Mouse (Mus musculus): ENCODE measurements around the gene Fuom. TPM values are rescaled to one million over a fixed set of nuclear protein-coding genes. Genes with fewer than 3 reads are reported as not detected.
A peak's percentile ranks its signal among the peaks of the same experiment; 100 is the strongest.
"Not testable (repeated sequence)": the region's sequence is repeated elsewhere in the genome, so short reads cannot be mapped to it uniquely, and the experiment has no call there.

Gene Fuom
- polyA plus RNA-seq (2016; fragmentation: Nextera tagmentation; extraction: Ambion mirVana): 7.4 and 7.6 TPM in 2 replicates

DNA sequence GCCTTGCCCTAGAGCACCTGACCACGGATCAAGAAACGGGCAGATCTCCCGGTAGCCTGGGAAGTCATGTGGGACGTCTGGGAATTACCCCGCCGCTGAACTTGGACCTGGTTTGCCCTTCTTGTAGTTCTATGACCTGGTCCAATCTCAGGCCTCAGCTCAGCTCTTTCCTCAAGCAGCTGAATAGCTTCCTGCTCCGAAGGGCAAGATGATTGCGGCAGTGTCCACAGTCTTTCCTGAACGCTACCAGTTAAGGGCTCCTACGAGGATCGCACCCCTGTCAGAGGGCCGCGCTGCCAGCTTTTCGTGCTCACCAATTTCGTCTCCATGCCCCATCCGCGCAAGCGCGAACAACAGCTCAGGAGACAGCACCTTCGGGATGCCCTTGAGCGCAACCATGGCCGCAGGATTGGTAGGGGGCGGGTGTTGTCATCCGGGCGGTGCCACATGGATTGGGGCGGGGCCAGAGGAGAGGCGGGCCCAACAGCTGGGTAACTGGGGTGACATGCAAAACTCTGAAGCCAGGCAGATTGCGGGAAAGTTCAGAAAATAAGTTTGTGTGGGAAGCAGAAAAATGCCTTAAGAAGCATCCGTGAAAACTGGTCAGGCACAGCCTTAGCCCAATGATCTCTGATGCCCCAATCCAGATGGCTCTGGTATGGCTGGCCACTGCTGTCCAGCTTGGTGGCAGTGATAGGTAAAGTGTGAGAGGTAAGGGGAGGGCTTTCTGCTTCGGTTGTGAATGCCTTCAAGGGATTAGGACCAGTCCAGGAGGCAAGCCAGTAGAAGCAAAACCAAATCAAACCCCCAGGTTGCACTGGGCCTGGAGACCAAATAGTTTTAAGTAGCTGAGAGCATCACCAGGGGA is at the start of gene Fuom:
Gene Fuom, minus strand, starts transcription at position 449 of the 868 bp plus-strand sequence.
- Histone ChIP-seq H3K9ac (peak within 1 kb of the TSS; percentile 55), H3K4me3 (peak within 1 kb of the TSS; percentile 50), H3K27ac (no peak within 1 kb of the TSS), H3K36me3 (peaks cover 17% of the 10 kb centered on the region), H3K27me3 (replicated peaks) (no peaks in the 10 kb centered on the region), H3K4me1 (peaks cover 21% of the 10 kb centered on the region), H3K9me3 (replicated peaks) (no peaks in the 10 kb centered on the region), H3K4me2 (peak within 1 kb of the TSS; percentile 67)
- WGBS (ENCODE audit: insufficient replicate concordance): 4% methylated on average over 30 of the region's 30 CpGs
- peak; percentile 89 for ATAC-seq

DNA sequence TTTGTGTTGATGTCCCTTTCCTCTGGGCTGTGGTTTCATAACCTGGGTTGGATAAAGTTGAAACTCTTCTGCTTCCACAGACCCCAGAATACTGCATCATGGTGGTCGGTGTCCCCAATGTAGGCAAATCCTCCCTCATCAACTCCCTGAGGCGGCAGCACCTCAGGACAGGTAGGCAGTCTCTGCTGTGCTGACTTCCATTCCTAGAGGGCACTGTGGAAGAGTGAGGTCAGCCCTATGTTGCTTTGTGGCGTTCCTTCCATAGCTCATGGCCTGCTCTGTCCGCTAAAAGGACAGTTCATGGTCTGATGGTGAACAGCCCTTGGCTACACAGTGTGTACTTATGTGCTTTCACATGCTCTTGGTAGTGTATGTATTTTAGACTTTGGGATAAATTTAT is 42.3 kb upstream of the Fuom start:
- 74% methylated on average over 4 of the region's 4 CpGs for WGBS (ENCODE audit: insufficient replicate concordance)
- ATAC-seq: no peak
- H3K4me2 ChIP-seq: no peak overlapping the region
- H3K4me3 ChIP-seq: no peak overlapping the region
- no peaks in the 10 kb centered on the region for H3K9me3 ChIP-seq (replicated peaks)
- H3K4me1 ChIP-seq: 0 out of 2 replicates have a peak, but pooled peaks cover 4% of the 10 kb centered on the region
- H3K27ac ChIP-seq: no peak overlapping the region
- H3K27me3 ChIP-seq (replicated peaks): no peaks in the 10 kb centered on the region
- H3K9ac ChIP-seq: no peak overlapping the region
- H3K36me3 ChIP-seq: peaks cover 22% of the 10 kb centered on the region

DNA sequence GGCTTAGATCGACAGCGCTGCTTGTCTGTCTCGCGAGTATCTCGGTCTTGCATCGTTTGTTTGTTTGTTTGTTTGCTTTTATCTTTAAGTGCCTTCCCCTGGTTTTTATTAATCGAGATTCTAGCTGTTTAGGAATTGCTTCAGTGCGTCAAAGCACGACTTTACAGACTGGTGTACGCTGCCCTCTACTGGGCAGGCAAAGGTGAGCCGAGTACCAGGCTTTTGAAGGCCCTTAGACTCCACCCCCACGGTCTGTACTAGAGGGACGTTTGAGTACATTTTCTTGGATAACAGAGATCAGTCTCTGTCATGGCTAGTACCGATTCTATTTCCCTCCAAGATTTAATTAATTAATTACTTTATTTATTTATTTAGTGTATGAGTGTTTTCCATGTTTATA is 39.1 kb upstream of the Fuom start:
- Histone ChIP-seq H3K9ac (no peak overlapping the region), H3K4me1 (peaks cover 14% of the 10 kb centered on the region), H3K4me2 (0 out of 2 replicates have a peak overlapping the region, but pooled peaks have one; percentile 10), H3K4me3 (no peak overlapping the region), H3K27ac (no peak overlapping the region), H3K36me3 (peaks cover 11% of the 10 kb centered on the region), H3K9me3 (replicated peaks) (no peaks in the 10 kb centered on the region), H3K27me3 (replicated peaks) (no peaks in the 10 kb centered on the region)
- ATAC-seq: no peak
- WGBS (ENCODE audit: insufficient replicate concordance): 5% methylated on average over 14 of the region's 14 CpGs

DNA sequence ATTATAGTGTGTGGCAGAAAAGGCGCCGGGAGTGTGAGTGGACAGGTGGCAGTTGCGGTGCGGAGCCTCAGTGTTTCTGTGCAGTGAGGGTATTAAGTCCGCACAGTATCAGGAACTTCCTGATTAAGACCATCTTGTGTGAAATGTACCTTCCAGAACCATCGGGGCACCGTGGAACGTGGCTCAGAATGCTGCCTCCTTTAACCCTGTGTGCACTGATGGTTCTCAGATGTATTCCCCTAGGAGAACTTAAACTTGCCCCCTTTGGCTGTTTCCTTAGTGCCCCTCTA is 35.7 kb upstream of the Fuom start:
- WGBS (ENCODE audit: insufficient replicate concordance): 0% methylated on average over 8 of the region's 8 CpGs
- Histone ChIP-seq H3K4me1 (peaks cover 14% of the 10 kb centered on the region), H3K27ac (peak overlapping the region; percentile 80), H3K9me3 (replicated peaks) (no peaks in the 10 kb centered on the region), H3K36me3 (no peaks in the 10 kb centered on the region), H3K4me3 (peak overlapping the region; percentile 85), H3K27me3 (replicated peaks) (no peaks in the 10 kb centered on the region), H3K4me2 (peak overlapping the region; percentile 90), H3K9ac (peak overlapping the region; percentile 83)
- ATAC-seq: no peak

DNA sequence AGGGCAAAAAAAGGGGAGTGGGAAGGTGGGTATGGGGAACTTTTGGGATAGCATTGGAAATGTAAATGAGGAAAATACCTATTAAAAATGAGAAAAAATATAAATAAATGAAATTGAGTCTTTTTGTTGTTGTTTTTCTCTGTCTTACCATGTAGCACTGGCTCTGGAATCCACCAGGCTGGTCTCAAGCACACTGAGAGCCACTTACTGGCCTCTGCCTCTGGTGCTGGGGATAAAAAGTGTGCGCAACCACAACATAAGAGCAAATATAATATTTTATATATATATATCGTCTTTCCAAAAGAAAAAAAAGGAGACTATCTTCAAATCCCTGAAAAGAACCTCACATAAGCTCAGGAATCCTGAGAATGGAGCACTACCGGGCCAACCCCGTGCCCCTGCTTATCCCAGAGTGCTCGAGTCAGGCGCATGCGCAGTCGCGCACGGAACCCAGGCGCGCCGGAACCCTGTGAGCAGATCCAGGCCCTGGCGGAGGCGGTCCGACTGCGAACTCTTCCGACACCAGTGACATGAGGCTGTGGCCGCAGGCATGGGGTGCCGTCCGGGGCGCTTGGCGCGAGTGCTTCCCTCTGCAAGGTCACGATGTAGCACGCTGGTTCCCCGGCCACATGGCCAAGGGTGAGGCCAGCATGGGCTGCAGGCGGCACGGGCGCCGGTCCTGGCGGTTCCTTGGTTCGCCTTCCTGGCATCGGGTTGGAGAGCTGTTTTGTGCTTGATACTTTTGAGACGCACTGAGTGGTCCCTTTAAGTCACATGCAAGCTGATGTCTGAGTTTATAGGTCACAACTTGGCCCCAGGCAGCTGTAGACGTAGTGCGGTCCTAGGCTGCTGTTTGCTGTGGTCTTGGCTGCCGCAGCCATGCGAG is 35.1 kb upstream of the Fuom start, which contains the start of gene Mtg1:
Gene Mtg1, plus strand, starts transcription at position 430 of the 886 bp plus-strand sequence.
- peak within 1 kb of the TSS; percentile 90 for H3K4me2 ChIP-seq
- no peaks in the 10 kb centered on the region for H3K9me3 ChIP-seq (replicated peaks)
- peaks cover 14% of the 10 kb centered on the region for H3K4me1 ChIP-seq
- ATAC-seq: peak; percentile 98
- peak within 1 kb of the TSS; percentile 80 for H3K27ac ChIP-seq
- H3K27me3 ChIP-seq (replicated peaks): no peaks in the 10 kb centered on the region
- peak within 1 kb of the TSS; percentile 85 for H3K4me3 ChIP-seq
- WGBS (ENCODE audit: insufficient replicate concordance): 2% methylated on average over 39 of the region's 39 CpGs
- H3K9ac ChIP-seq: peak within 1 kb of the TSS; percentile 83
- H3K36me3 ChIP-seq: no peaks in the 10 kb centered on the region

DNA sequence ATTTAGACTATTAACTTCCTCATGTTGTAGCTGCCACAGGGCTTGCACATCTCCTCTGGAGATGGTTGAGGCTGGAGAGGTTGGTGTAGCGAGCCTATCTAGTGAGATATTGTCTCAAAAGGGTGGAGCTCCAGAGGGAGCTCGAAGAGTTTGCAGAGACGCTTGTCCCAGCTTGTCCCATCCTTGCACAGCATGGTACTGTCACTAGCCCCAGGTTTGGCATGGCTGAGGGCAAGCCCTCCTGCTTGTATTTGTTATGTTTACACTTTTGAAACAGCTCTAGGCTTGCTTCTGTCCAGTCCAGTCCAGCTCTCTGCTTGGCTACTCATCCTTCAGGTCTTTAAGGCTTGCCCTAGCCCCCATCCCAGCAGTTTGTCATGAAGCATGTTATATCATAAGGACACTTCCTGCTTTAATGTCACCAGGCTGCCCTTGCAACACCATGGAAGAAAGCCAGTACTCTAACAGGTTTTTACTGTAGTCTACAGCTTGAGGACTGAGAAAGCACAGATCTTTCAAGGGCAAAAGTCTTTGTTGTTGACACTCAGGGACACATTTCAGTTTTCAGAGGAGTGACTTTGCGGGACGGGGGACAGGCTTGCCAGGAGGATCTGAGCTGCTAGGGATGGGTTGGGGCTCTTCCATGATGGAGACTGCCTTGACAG is 33.0 kb upstream of the Fuom start:
- H3K36me3 ChIP-seq: peaks cover 9% of the 10 kb centered on the region
- no peak overlapping the region for H3K4me2 ChIP-seq
- WGBS (ENCODE audit: insufficient replicate concordance): 65% methylated on average over 5 of the region's 5 CpGs
- H3K9me3 ChIP-seq (replicated peaks): no peaks in the 10 kb centered on the region
- no peak for ATAC-seq
- no peak overlapping the region for H3K4me3 ChIP-seq
- no peak overlapping the region for H3K9ac ChIP-seq
- no peak overlapping the region for H3K27ac ChIP-seq
- peaks cover 10% of the 10 kb centered on the region for H3K4me1 ChIP-seq
- H3K27me3 ChIP-seq (replicated peaks): no peaks in the 10 kb centered on the region

DNA sequence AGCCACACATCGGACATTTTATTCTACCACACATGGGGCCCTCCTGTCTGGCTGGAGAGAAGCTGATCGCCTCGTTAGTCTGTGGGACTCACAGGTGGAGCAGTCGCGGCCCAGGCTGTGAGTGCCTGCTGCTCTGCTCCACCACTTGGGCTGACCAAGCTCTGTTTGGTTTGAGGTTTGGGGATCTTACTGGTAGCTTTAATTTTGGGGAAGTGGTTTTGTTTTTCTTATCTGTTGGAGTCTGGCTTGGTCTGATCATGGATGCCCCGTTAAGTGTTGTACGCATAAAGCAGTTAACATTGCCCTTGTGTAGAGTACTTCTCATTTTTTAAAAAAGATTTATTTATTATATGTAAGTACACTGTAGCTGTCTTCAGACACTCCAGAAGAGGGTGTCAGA is 31.8 kb upstream of the Fuom start:
- peaks cover 20% of the 10 kb centered on the region for H3K36me3 ChIP-seq
- WGBS (ENCODE audit: insufficient replicate concordance): 32% methylated on average over 7 of the region's 7 CpGs
- not testable (repeated sequence) for H3K9ac ChIP-seq; ATAC-seq; H3K9me3 ChIP-seq (replicated peaks); H3K27me3 ChIP-seq (replicated peaks); H3K4me2 ChIP-seq; H3K27ac ChIP-seq; H3K4me3 ChIP-seq
- peaks cover 10% of the 10 kb centered on the region for H3K4me1 ChIP-seq

DNA sequence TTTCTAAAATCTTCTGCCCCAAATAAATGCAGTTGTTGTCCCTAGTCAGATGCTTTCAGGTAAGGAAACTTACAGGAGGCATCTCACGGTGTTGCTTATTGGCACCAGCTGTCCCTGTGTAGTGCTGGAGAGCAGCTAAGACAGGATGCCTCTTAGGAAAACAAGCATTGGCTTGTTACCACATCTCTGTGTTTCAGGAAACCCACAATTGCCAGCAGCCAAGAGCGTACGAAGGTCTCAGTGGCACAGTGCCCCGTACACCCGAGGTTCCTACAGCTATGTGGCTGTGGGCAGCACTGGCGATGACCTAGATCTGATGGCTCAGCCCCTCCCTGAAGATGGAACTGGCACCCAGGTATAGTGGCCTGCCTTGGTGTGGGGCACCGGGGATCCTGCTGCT is 29.9 kb upstream of the Fuom start:
- H3K9me3 ChIP-seq (replicated peaks); ATAC-seq; H3K4me2 ChIP-seq; H3K9ac ChIP-seq; H3K4me1 ChIP-seq; H3K27me3 ChIP-seq (replicated peaks); H3K4me3 ChIP-seq; H3K27ac ChIP-seq: not testable (repeated sequence)
- H3K36me3 ChIP-seq: peaks cover 20% of the 10 kb centered on the region
- 74% methylated on average over 7 of the region's 7 CpGs for WGBS (ENCODE audit: insufficient replicate concordance)

DNA sequence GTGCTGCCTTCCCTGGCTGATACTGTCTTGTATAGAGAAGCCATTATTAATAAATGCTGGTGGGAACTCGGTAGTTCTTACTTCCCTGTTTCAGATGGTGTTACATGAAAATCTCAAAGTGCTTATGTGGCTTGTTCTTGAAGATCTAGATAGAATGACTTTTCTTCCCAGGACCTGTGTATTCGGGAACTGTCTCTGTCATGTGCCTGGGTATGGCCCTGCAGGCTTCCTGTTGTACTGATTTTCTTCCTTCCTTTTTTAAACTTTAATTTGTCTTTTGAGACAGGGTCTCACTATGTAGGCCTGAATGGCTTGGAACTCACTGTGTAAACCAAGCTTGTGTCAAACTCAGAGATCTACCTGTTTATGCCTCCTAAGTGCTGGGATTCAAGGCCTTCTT is 25.7 kb upstream of the Fuom start:
- Histone ChIP-seq H3K27me3 (replicated peaks) (no peaks in the 10 kb centered on the region), H3K4me3 (no peak overlapping the region), H3K4me1 (peaks cover 25% of the 10 kb centered on the region), H3K9ac (no peak overlapping the region), H3K4me2 (no peak overlapping the region), H3K9me3 (replicated peaks) (no peaks in the 10 kb centered on the region), H3K27ac (no peak overlapping the region), H3K36me3 (peaks cover 20% of the 10 kb centered on the region)
- WGBS (ENCODE audit: insufficient replicate concordance): 43% methylated on average over 2 of the region's 2 CpGs
- ATAC-seq: no peak

DNA sequence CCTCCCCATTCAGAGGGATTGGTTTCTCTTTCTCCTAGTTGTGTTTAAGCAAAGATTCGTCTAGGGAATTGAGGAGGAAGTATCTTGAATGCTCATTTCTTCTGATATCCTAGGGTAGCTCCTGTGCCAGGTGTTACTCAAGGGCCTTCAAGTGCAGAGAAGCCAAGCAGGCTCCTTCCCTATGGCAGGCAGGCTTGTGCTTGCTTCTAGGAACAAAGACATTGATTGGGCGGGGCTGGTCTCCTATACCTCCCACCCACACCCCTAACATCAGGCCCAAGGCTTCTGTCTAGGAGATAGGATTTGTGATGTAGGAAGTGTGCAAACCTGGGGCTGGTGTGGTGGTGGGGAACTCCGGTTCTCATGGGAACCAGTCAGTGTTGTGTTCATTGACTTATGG is 24.7 kb upstream of the Fuom start:
- Histone ChIP-seq H3K27me3 (replicated peaks) (no peaks in the 10 kb centered on the region), H3K9me3 (replicated peaks) (no peaks in the 10 kb centered on the region), H3K9ac (no peak overlapping the region), H3K36me3 (peaks cover 20% of the 10 kb centered on the region), H3K27ac (no peak overlapping the region), H3K4me1 (peaks cover 31% of the 10 kb centered on the region), H3K4me3 (no peak overlapping the region), H3K4me2 (peak overlapping the region; percentile 40)
- ATAC-seq: no peak
- 64% methylated on average over 3 of the region's 3 CpGs for WGBS (ENCODE audit: insufficient replicate concordance)

DNA sequence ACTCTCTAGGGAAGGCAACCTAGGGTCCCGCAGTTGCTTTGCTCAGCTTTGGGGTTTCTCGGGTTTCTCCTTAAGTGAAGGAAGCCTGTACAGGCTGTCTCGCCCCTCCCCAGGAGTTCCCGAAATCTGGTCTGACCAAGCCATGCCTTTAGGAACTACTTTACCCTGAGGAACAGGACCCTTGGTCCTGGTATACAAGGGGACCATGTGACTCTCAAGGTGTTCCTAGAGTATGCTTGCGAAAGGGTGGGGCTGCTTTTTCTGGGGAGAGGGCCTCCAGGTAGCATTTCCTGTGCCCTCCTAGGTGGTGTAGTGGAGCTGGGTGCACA is 23.7 kb upstream of the Fuom start:
- peaks cover 31% of the 10 kb centered on the region for H3K4me1 ChIP-seq

More for the DNA sequence above, 23.7 kb upstream of the Fuom start:
- Histone ChIP-seq H3K4me3 (peak overlapping the region; percentile 70), H3K27ac (0 out of 2 replicates have a peak overlapping the region, but pooled peaks have one; percentile 12), H3K4me2 (peak overlapping the region; percentile 82), H3K36me3 (peaks cover 19% of the 10 kb centered on the region), H3K9me3 (replicated peaks) (no peaks in the 10 kb centered on the region), H3K27me3 (replicated peaks) (no peaks in the 10 kb centered on the region), H3K9ac (peak overlapping the region; percentile 80)
- WGBS (ENCODE audit: insufficient replicate concordance): 5% methylated on average over 5 of the region's 5 CpGs
- peak; percentile 1; the same call in 1 of the 2 replicates for ATAC-seq
